Mouse (Mus musculus) intestine, embryonic 14.5 days (tissue): Measurements from ENCODE around the gene Pard3b. TPM values are rescaled to one million over a fixed set of nuclear protein-coding genes. Genes with fewer than 3 reads are reported as not detected.

Experiments used
- ATAC-seq: fragments of 200-750 bp; cut with Nextera tagmentation; replicated peaks from 2 replicates; pipeline ENCODE4 v1.8.0; 2017; ENCODE audit warnings: low read depth, moderate number of reproducible peaks, moderate TSS enrichment, moderate library complexity; ENCODE audit not compliant: low FRiP score, low TSS enrichment
- DNase-seq: peaks from one replicate; pipeline ENCODE4 v3.0.0-alpha.2; 2018; ENCODE audit warnings: low spot score
- H3K27ac ChIP-seq: fragments of 300-500 bp; sonication (generic); 2 replicates; pipeline ENCODE4 v1.5.1; 2014; ENCODE audit warnings: low read depth, mild to moderate bottlenecking, control low read depth
- H3K27me3 ChIP-seq: fragments of 300-500 bp; sonication (generic); replicated peaks from 2 replicates; pipeline ENCODE4 v1.6.1; 2014; ENCODE audit warnings: low read length, control low read depth; ENCODE audit not compliant: control insufficient read depth, insufficient read depth
- H3K36me3 ChIP-seq: fragments of 300-500 bp; sonication (generic); 2 replicates; pipeline ENCODE4 v1.6.1; 2014; ENCODE audit warnings: low read length, control low read depth; ENCODE audit not compliant: control insufficient read depth, insufficient read depth
- H3K4me1 ChIP-seq: fragments of 300-500 bp; sonication (generic); replicated peaks from 2 replicates; pipeline ENCODE4 v1.6.1; 2014; ENCODE audit warnings: low read length, control low read depth, mixed read lengths; ENCODE audit not compliant: control insufficient read depth, insufficient read depth
- H3K4me2 ChIP-seq: fragments of 300-500 bp; sonication (generic); 2 replicates; pipeline ENCODE4 v1.6.1; 2014; ENCODE audit warnings: low read length
- H3K4me3 ChIP-seq: fragments of 300-500 bp; sonication (generic); 2 replicates; pipeline ENCODE4 v1.5.1; 2014; ENCODE audit warnings: low read depth, low read length, control low read depth, mixed read lengths
- H3K9ac ChIP-seq: fragments of 300-500 bp; sonication (generic); 2 replicates; pipeline ENCODE4 v1.6.1; 2014; ENCODE audit warnings: mild to moderate bottlenecking, low read length
- H3K9me3 ChIP-seq: fragments of 300-500 bp; sonication (generic); 2 replicates; pipeline ENCODE4 v1.6.1; 2016; ENCODE audit warnings: low read length, control low read depth; ENCODE audit not compliant: control insufficient read depth
- WGBS: fragments of 180-500 bp; shearing (Covaris S2); extraction: QIAGEN DNeasy Blood & Tissue Kit; methylation state at CpG from one replicate; pipeline ENCODE4 v1.1.7; 2014; 5-methylcytosine and 5-hydroxymethylcytosine counted together
- polyA plus RNA-seq: library from polyadenylated mRNA; unstranded; fragments of >200 nt; fragmentation: Nextera tagmentation; extraction: Ambion mirVana; gene quantifications from 2 replicates; pipeline ENCODE4 v1.2.1, GENCODE M21; 2014

Pard3b gene
- polyA plus RNA-seq, 1 experiment from 2014 or later = 37.7 TPM

GRCm38 (mm10) chr1:62551516-62551915, 912.9 kb downstream of the Pard3b start:
- H3K4me2 ChIP-seq = no peak overlapping the region
- H3K4me3 ChIP-seq = no peak overlapping the region
- peaks cover 8% of the 10 kb centered on the region; the same call in 1 of the 2 replicates for H3K4me1 ChIP-seq
- H3K36me3 ChIP-seq = no peaks in the 10 kb centered on the region
- 71% methylated on average over 6 of the region's 6 CpGs for WGBS
- H3K9ac ChIP-seq = no peak overlapping the region
- H3K9me3 ChIP-seq = no peaks in the 10 kb centered on the region
- 0 out of 2 replicates have a peak overlapping the region, but pooled peaks have one; percentile 47 for H3K27ac ChIP-seq
- no peak for ATAC-seq
- no peak for DNase-seq
- H3K27me3 ChIP-seq = no peaks in the 10 kb centered on the region

GRCm38 (mm10) chr1:62555838-62556237, 917.2 kb downstream of the Pard3b start:
- Histone ChIP-seq H3K4me1 (peaks cover 3% of the 10 kb centered on the region; the same call in 1 of the 2 replicates), H3K36me3 (no peaks in the 10 kb centered on the region), H3K27me3 (no peaks in the 10 kb centered on the region), H3K9me3 (no peaks in the 10 kb centered on the region), H3K4me3 (no peak overlapping the region), H3K4me2 (no peak overlapping the region), H3K27ac (no peak overlapping the region), H3K9ac (no peak overlapping the region)
- 35% methylated on average over 1 of the region's 1 CpGs for WGBS
- ATAC-seq = no peak
- DNase-seq = no peak

GRCm38 (mm10) chr1:62562987-62563386, 924.4 kb downstream of the Pard3b start:
- H3K27me3 ChIP-seq = no peaks in the 10 kb centered on the region
- WGBS = 88% methylated on average over 7 of the region's 7 CpGs
- H3K9ac ChIP-seq = no peak overlapping the region
- H3K27ac ChIP-seq = no peak overlapping the region
- H3K36me3 ChIP-seq = no peaks in the 10 kb centered on the region
- H3K9me3 ChIP-seq = no peaks in the 10 kb centered on the region
- H3K4me3 ChIP-seq = no peak overlapping the region
- H3K4me1 ChIP-seq = no peaks in the 10 kb centered on the region
- no peak overlapping the region for H3K4me2 ChIP-seq
- DNase-seq (no peak), ATAC-seq (no peak)

GRCm38 (mm10) chr1:62564245-62565119, 925.9 kb downstream of the Pard3b start:
- Histone ChIP-seq H3K4me2 (no peak overlapping the region), H3K4me3 (no peak overlapping the region), H3K27ac (no peak overlapping the region), H3K9me3 (no peaks in the 10 kb centered on the region), H3K4me1 (no peaks in the 10 kb centered on the region), H3K36me3 (no peaks in the 10 kb centered on the region), H3K27me3 (no peaks in the 10 kb centered on the region), H3K9ac (no peak overlapping the region)
- DNase-seq (no peak), ATAC-seq (no peak)
- WGBS = 55% methylated on average over 13 of the region's 13 CpGs

GRCm38 (mm10) chr1:62565120-62565809, 926.6 kb downstream of the Pard3b start:
- Histone ChIP-seq H3K4me1 (no peaks in the 10 kb centered on the region), H3K27me3 (no peaks in the 10 kb centered on the region), H3K4me2 (no peak overlapping the region), H3K27ac (no peak overlapping the region), H3K9me3 (no peaks in the 10 kb centered on the region), H3K36me3 (no peaks in the 10 kb centered on the region), H3K9ac (no peak overlapping the region), H3K4me3 (no peak overlapping the region)
- ATAC-seq (no peak), DNase-seq (no peak)
- WGBS = 71% methylated on average over 9 of the region's 9 CpGs

GRCm38 (mm10) chr1:62566596-62566995, 928.0 kb downstream of the Pard3b start:
- Histone ChIP-seq H3K4me3 (no peak overlapping the region), H3K4me2 (no peak overlapping the region), H3K9ac (no peak overlapping the region), H3K27me3 (no peaks in the 10 kb centered on the region), H3K4me1 (no peaks in the 10 kb centered on the region), H3K27ac (no peak overlapping the region), H3K9me3 (peaks cover 3% of the 10 kb centered on the region; the same call in 1 of the 2 replicates), H3K36me3 (no peaks in the 10 kb centered on the region)
- no peak for DNase-seq
- 22% methylated on average over 4 of the region's 4 CpGs for WGBS
- ATAC-seq = no peak

- H3K4me2 ChIP-seq = no peak overlapping the region
- peaks cover 13% of the 10 kb centered on the region for H3K4me1 ChIP-seq
- DNase-seq = no peak
- H3K9ac ChIP-seq = no peak overlapping the region
- no peaks in the 10 kb centered on the region for H3K27me3 ChIP-seq
- WGBS = 71% methylated on average over 3 of the region's 3 CpGs
- no peaks in the 10 kb centered on the region for H3K36me3 ChIP-seq
- H3K9me3 ChIP-seq = no peaks in the 10 kb centered on the region
- H3K4me3 ChIP-seq = no peak overlapping the region
- ATAC-seq = no peak
- no peak overlapping the region for H3K27ac ChIP-seq
These were observed 938.4 kb downstream of the Pard3b start for GRCm38 (mm10) chr1:62576939-62577590.

GRCm38 (mm10) chr1:62579024-62579765, 940.6 kb downstream of the Pard3b start:
- no peak overlapping the region for H3K9ac ChIP-seq
- H3K9me3 ChIP-seq = no peaks in the 10 kb centered on the region
- peak; percentile 71 for ATAC-seq
- H3K27me3 ChIP-seq = no peaks in the 10 kb centered on the region
- H3K4me3 ChIP-seq = no peak overlapping the region
- 28% methylated on average over 7 of the region's 7 CpGs for WGBS
- DNase-seq = peak; percentile 66
- H3K4me2 ChIP-seq = no peak overlapping the region
- peak overlapping the region; percentile 64 for H3K27ac ChIP-seq
- H3K4me1 ChIP-seq = peaks cover 13% of the 10 kb centered on the region
- no peaks in the 10 kb centered on the region for H3K36me3 ChIP-seq
